Mouse (Mus musculus) kidney, embryonic 16.5 days (tissue): ENCODE measurements around the gene Alpl. TPM values are rescaled to one million over a fixed set of nuclear protein-coding genes. Genes with fewer than 3 reads are reported as not detected.
A peak's percentile ranks its signal among the peaks of the same experiment; 100 is the strongest.

Experiments
- ATAC-seq: fragments of 200-750 bp; cut with Nextera tagmentation; 2 replicates; pipeline ENCODE4 v1.8.0; 2017; ENCODE audit warnings: moderate TSS enrichment; ENCODE audit not compliant: low FRiP score, low TSS enrichment
- H3K27ac ChIP-seq: fragments of 300-500 bp; sonication (generic); 2 replicates; pipeline ENCODE4 v1.5.1; 2014; ENCODE audit warnings: low read length
- H3K27me3 ChIP-seq: fragments of 300-500 bp; sonication (generic); 2 replicates; pipeline ENCODE4 v1.6.1; 2014; ENCODE audit warnings: low read length, control low read depth, mixed read lengths; ENCODE audit not compliant: insufficient read depth
- H3K36me3 ChIP-seq: fragments of 300-500 bp; sonication (generic); 2 replicates; pipeline ENCODE4 v1.6.1; 2014; ENCODE audit warnings: low read length, control low read depth, mixed read lengths; ENCODE audit not compliant: insufficient read depth
- H3K4me1 ChIP-seq: fragments of 300-500 bp; sonication (generic); 2 replicates; pipeline ENCODE4 v1.6.1; 2014; ENCODE audit warnings: low read length, control low read depth, mixed read lengths; ENCODE audit not compliant: insufficient read depth
- H3K4me2 ChIP-seq: fragments of 300-500 bp; sonication (generic); replicated peaks from 2 replicates; pipeline ENCODE4 v1.6.1; 2014; ENCODE audit warnings: low read depth, low read length
- H3K4me3 ChIP-seq: fragments of 300-500 bp; sonication (generic); 2 replicates; pipeline ENCODE4 v1.5.1; 2014; ENCODE audit warnings: mild to moderate bottlenecking, low read length
- H3K9ac ChIP-seq: fragments of 300-500 bp; sonication (generic); replicated peaks from 2 replicates; pipeline ENCODE4 v1.6.1; 2014; ENCODE audit warnings: low read length
- H3K9me3 ChIP-seq: fragments of 300-500 bp; sonication (generic); 2 replicates; pipeline ENCODE4 v1.6.1; 2016; ENCODE audit warnings: low read length, control low read depth
- WGBS: fragments of 180-500 bp; shearing (Covaris S2); extraction: QIAGEN DNeasy Blood & Tissue Kit; methylation state at CpG from one replicate; pipeline ENCODE4 v1.1.7; 2014; 5-methylcytosine and 5-hydroxymethylcytosine counted together
- polyA plus RNA-seq: library from polyadenylated mRNA; unstranded; fragments of >200 nt; fragmentation: Nextera tagmentation; extraction: Ambion mirVana; gene quantifications from 2 replicates; pipeline ENCODE4 v1.2.1, GENCODE M21; 2015

The Alpl gene
- polyA plus RNA-seq, 1 experiment from 2014 or later = 19.2 TPM

- no peak for ATAC-seq
- Histone ChIP-seq H3K27me3 (no peaks in the 10 kb centered on the region), H3K4me3 (no peak overlapping the region), H3K36me3 (no peaks in the 10 kb centered on the region), H3K9me3 (no peaks in the 10 kb centered on the region), H3K27ac (no peak overlapping the region), H3K4me2 (no peak overlapping the region), H3K4me1 (0 out of 2 replicates have a peak, but pooled peaks cover 3% of the 10 kb centered on the region), H3K9ac (no peak overlapping the region)
- WGBS = 71% methylated on average over 2 of the region's 2 CpGs
These were observed 28.7 kb upstream of the Alpl start for GRCm38 (mm10) chr4:137824881-137825280.

GRCm38 (mm10) chr4:137823542-137823941 lies 27.4 kb upstream of the Alpl start:
- no peaks in the 10 kb centered on the region for H3K27me3 ChIP-seq
- 83% methylated on average over 3 of the region's 3 CpGs for WGBS
- H3K9ac ChIP-seq = no peak overlapping the region
- 0 out of 2 replicates have a peak, but pooled peaks cover 3% of the 10 kb centered on the region for H3K4me1 ChIP-seq
- no peaks in the 10 kb centered on the region for H3K9me3 ChIP-seq
- H3K4me2 ChIP-seq = no peak overlapping the region
- no peaks in the 10 kb centered on the region for H3K36me3 ChIP-seq
- H3K4me3 ChIP-seq = no peak overlapping the region
- H3K27ac ChIP-seq = no peak overlapping the region
- no peak for ATAC-seq

- Histone ChIP-seq H3K27me3 (no peaks in the 10 kb centered on the region), H3K4me2 (no peak overlapping the region), H3K4me1 (0 out of 2 replicates have a peak, but pooled peaks cover 3% of the 10 kb centered on the region), H3K9ac (no peak overlapping the region), H3K27ac (no peak overlapping the region), H3K9me3 (no peaks in the 10 kb centered on the region), H3K4me3 (no peak overlapping the region), H3K36me3 (no peaks in the 10 kb centered on the region)
- WGBS = 85% methylated on average over 5 of the region's 5 CpGs
- ATAC-seq = no peak
These were observed 26.4 kb upstream of the Alpl start for GRCm38 (mm10) chr4:137822537-137822936.

GRCm38 (mm10) chr4:137820721-137821120 lies 24.5 kb upstream of the Alpl start:
- Histone ChIP-seq H3K27ac (no peak overlapping the region), H3K9me3 (no peaks in the 10 kb centered on the region), H3K36me3 (no peaks in the 10 kb centered on the region), H3K4me2 (no peak overlapping the region), H3K4me3 (no peak overlapping the region), H3K27me3 (no peaks in the 10 kb centered on the region), H3K4me1 (0 out of 2 replicates have a peak, but pooled peaks cover 3% of the 10 kb centered on the region), H3K9ac (no peak overlapping the region)
- ATAC-seq = peak; percentile 23; the same call in 1 of the 2 replicates
- WGBS = 43% methylated on average over 3 of the region's 3 CpGs

- Histone ChIP-seq H3K4me1 (0 out of 2 replicates have a peak, but pooled peaks cover 3% of the 10 kb centered on the region), H3K36me3 (no peaks in the 10 kb centered on the region), H3K4me2 (no peak overlapping the region), H3K9ac (no peak overlapping the region), H3K27ac (no peak overlapping the region), H3K4me3 (no peak overlapping the region), H3K9me3 (no peaks in the 10 kb centered on the region), H3K27me3 (no peaks in the 10 kb centered on the region)
- ATAC-seq = no peak
- WGBS = 81% methylated on average over 2 of the region's 2 CpGs
These were observed 23.3 kb upstream of the Alpl start for GRCm38 (mm10) chr4:137819487-137819886.

GRCm38 (mm10) chr4:137818341-137818740 lies 22.2 kb upstream of the Alpl start:
- WGBS = 86% methylated on average over 3 of the region's 3 CpGs
- 0 out of 2 replicates have a peak, but pooled peaks cover 3% of the 10 kb centered on the region for H3K4me1 ChIP-seq
- H3K4me3 ChIP-seq = no peak overlapping the region
- H3K4me2 ChIP-seq = no peak overlapping the region
- no peak overlapping the region for H3K9ac ChIP-seq
- no peaks in the 10 kb centered on the region for H3K27me3 ChIP-seq
- no peaks in the 10 kb centered on the region for H3K9me3 ChIP-seq
- ATAC-seq = no peak
- no peaks in the 10 kb centered on the region for H3K36me3 ChIP-seq
- H3K27ac ChIP-seq = no peak overlapping the region

- 0 out of 2 replicates have a peak, but pooled peaks cover 3% of the 10 kb centered on the region for H3K4me1 ChIP-seq
- no peak for ATAC-seq
- H3K27ac ChIP-seq = no peak overlapping the region
- no peaks in the 10 kb centered on the region for H3K9me3 ChIP-seq
- H3K9ac ChIP-seq = no peak overlapping the region
- WGBS = 82% methylated on average over 7 of the region's 7 CpGs
- H3K4me2 ChIP-seq = no peak overlapping the region
- no peaks in the 10 kb centered on the region for H3K27me3 ChIP-seq
- H3K4me3 ChIP-seq = no peak overlapping the region
- H3K36me3 ChIP-seq = no peaks in the 10 kb centered on the region
These were observed 20.0 kb upstream of the Alpl start for GRCm38 (mm10) chr4:137816216-137816615.

GRCm38 (mm10) chr4:137815473-137815872 lies 19.3 kb upstream of the Alpl start:
- no peak overlapping the region for H3K27ac ChIP-seq

GRCm38 (mm10) chr4:137814140-137814539 lies 18.0 kb upstream of the Alpl start:
- 65% methylated on average over 7 of the region's 7 CpGs for WGBS
- Histone ChIP-seq H3K4me1 (no peaks in the 10 kb centered on the region), H3K9me3 (no peaks in the 10 kb centered on the region), H3K4me2 (no peak overlapping the region), H3K9ac (no peak overlapping the region), H3K27ac (no peak overlapping the region), H3K4me3 (no peak overlapping the region), H3K36me3 (no peaks in the 10 kb centered on the region), H3K27me3 (no peaks in the 10 kb centered on the region)
- ATAC-seq = no peak

More at GRCm38 (mm10) chr4:137815473-137815872, 19.3 kb upstream of the Alpl start:
- no peak overlapping the region for H3K4me3 ChIP-seq
- ATAC-seq = no peak
- no peak overlapping the region for H3K4me2 ChIP-seq
- no peaks in the 10 kb centered on the region for H3K27me3 ChIP-seq
- no peaks in the 10 kb centered on the region for H3K9me3 ChIP-seq
- WGBS = 72% methylated on average over 3 of the region's 3 CpGs
- no peaks in the 10 kb centered on the region for H3K4me1 ChIP-seq
- no peak overlapping the region for H3K9ac ChIP-seq
- H3K36me3 ChIP-seq = no peaks in the 10 kb centered on the region

GRCm38 (mm10) chr4:137812946-137813708 lies 16.9 kb upstream of the Alpl start:
- no peak for ATAC-seq
- H3K27ac ChIP-seq = no peak overlapping the region
- WGBS = 65% methylated on average over 13 of the region's 13 CpGs

More at GRCm38 (mm10) chr4:137812946-137813708, 16.9 kb upstream of the Alpl start:
- H3K4me1 ChIP-seq = no peaks in the 10 kb centered on the region
- no peaks in the 10 kb centered on the region for H3K27me3 ChIP-seq
- no peaks in the 10 kb centered on the region for H3K36me3 ChIP-seq
- no peak overlapping the region for H3K9ac ChIP-seq
- H3K4me2 ChIP-seq = no peak overlapping the region
- H3K9me3 ChIP-seq = no peaks in the 10 kb centered on the region
- no peak overlapping the region for H3K4me3 ChIP-seq
